Mouse (Mus musculus) cortical plate, adult 2 months (tissue): ENCODE data around the gene Rab11fip5.

Experiments
- CTCF ChIP-seq: fragments of 200-500 bp; IDR thresholded peaks from 2 replicates; pipeline ENCODE4 v1.5.1; 2011; ENCODE audit warnings: mild to moderate bottlenecking, control low read depth, low read length; ENCODE audit not compliant: insufficient read depth; ENCODE audit errors: extremely low read depth
- POLR2A ChIP-seq: fragments of 200-500 bp; IDR thresholded peaks from 2 replicates; pipeline ENCODE4 v1.6.1; 2011; ENCODE audit warnings: mild to moderate bottlenecking, low read length, control low read depth; ENCODE audit not compliant: insufficient read depth; ENCODE audit errors: extremely low read depth

- TF ChIP-seq CTCF (no peak), POLR2A (no peak)
Observed at GRCm38 (mm10) chr6:85349246-85349645, 25.2 kb downstream of the Rab11fip5 start.
